Mouse (Mus musculus): ENCODE measurements around the gene Gm17349.
"Not testable (repeated sequence)": the region's sequence is repeated elsewhere in the genome, so short reads cannot be mapped to it uniquely, and the experiment has no call there.

Gm17349 gene

GRCm38 (mm10) chr15:99705440-99706048 is at the start of gene Gm17349:
TSS of gene Gm17349 (minus strand) at chr15:99705490.
- DNase-seq, result peak; percentile 72

GRCm38 (mm10) chr15:99754204-99754603 is 48.9 kb upstream of the Gm17349 start:
- DNase-seq, result no peak

GRCm38 (mm10) chr15:99740229-99740628 is 34.9 kb upstream of the Gm17349 start:
- DNase-seq, result no peak

GRCm38 (mm10) chr15:99736675-99737074 is 31.4 kb upstream of the Gm17349 start:
- DNase-seq, result no peak

GRCm38 (mm10) chr15:99735631-99736030 is 30.3 kb upstream of the Gm17349 start:
- peak; percentile 100 for DNase-seq

- DNase-seq, result no peak
Measured at GRCm38 (mm10) chr15:99733186-99733585, 27.9 kb upstream of the Gm17349 start.

GRCm38 (mm10) chr15:99731678-99732077 is 26.4 kb upstream of the Gm17349 start:
- DNase-seq, result no peak

GRCm38 (mm10) chr15:99731167-99731566 is 25.9 kb upstream of the Gm17349 start:
- no peak for DNase-seq

- no peak for DNase-seq
Measured at GRCm38 (mm10) chr15:99729056-99729783, 23.9 kb upstream of the Gm17349 start.

GRCm38 (mm10) chr15:99728211-99728610 is 22.9 kb upstream of the Gm17349 start:
- DNase-seq, result no peak

GRCm38 (mm10) chr15:99727525-99727924 is 22.2 kb upstream of the Gm17349 start:
- no peak for DNase-seq

- not testable (repeated sequence) for DNase-seq
Measured at GRCm38 (mm10) chr15:99727039-99727438, 21.7 kb upstream of the Gm17349 start.

- no peak for DNase-seq
Measured at GRCm38 (mm10) chr15:99726549-99726948, 21.3 kb upstream of the Gm17349 start.

- DNase-seq, result peak; percentile 97
Measured at GRCm38 (mm10) chr15:99725341-99726155, 20.3 kb upstream of the Gm17349 start, which contains the start of gene Cox14. TSS of gene Cox14 (plus strand) at chr15:99725618.

- DNase-seq, result peak; percentile 91
Measured at GRCm38 (mm10) chr15:99724292-99725021, 19.2 kb upstream of the Gm17349 start.

GRCm38 (mm10) chr15:99723515-99724291 is 18.4 kb upstream of the Gm17349 start:
- DNase-seq, result peak; percentile 89

GRCm38 (mm10) chr15:99723120-99723514 is 17.8 kb upstream of the Gm17349 start:
- DNase-seq, result no peak

GRCm38 (mm10) chr15:99721921-99722743 is 16.8 kb upstream of the Gm17349 start:
- no peak for DNase-seq

GRCm38 (mm10) chr15:99719865-99720264 is 14.6 kb upstream of the Gm17349 start:
- no peak for DNase-seq

GRCm38 (mm10) chr15:99718461-99719021 is 13.3 kb upstream of the Gm17349 start:
- no peak for DNase-seq
